Mouse (Mus musculus): ENCODE data around the gene Xpr1.

DNA sequence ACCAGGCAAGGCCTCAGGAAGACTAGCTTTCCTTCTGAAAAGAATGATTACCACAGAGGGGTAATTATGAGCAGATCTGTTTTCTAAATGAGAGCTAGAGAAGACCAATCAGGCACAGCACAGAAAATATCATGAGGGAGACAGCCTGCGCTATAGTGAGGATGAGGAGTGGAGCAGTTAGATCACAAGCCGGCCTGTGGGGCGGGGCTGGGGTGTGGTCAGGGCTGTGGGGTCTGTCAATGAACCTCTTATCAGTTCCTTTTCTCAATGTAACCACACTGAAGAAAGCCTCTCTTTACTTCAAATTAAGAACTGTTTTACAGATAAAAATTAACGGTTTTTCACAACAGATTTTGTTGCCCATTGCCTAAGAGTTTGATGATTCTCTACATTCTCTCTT, 65.7 kb downstream of the Xpr1 start:
- no peak for TF ChIP-seq CTCF (conservative IDR thresholded peaks at IDR 0.05; ENCODE audit: low read length)
- TF ChIP-seq NANOG (IDR thresholded peaks at IDR 0.05; ENCODE audit: borderline replicate concordance, low read length), result no peak
